Mouse (Mus musculus): ENCODE results near the gene Syngr3.

GRCm38 (mm10) chr17:24719494-24720222 lies 29.9 kb upstream of the Syngr3 start:
- TF ChIP-seq CTCF (IDR thresholded peaks at IDR 0.05; ENCODE audit: low read depth, low read length): no peak
- peak; percentile 82 for TF ChIP-seq POLR2A (IDR thresholded peaks at IDR 0.05; ENCODE audit: borderline replicate concordance, low read depth, low read length)
